Mouse (Mus musculus) E14TG2a.4 (cell line): ENCODE measurements at regions not wholly inside any gene's neighbourhood (a gene's known extent, or its start where the extent isn't known, plus 50 kb on each side); places are given as distances from the start of the nearest gene placed in this dataset.

ENCODE experiments used
- CTCF ChIP-seq: conservative IDR thresholded peaks from 2 replicates; pipeline ENCODE4 v1.5.1; 2014; ENCODE audit warnings: low read length
- NANOG ChIP-seq: IDR thresholded peaks from 2 replicates; pipeline ENCODE4 v1.6.1; 2014; ENCODE audit warnings: borderline replicate concordance, low read length, mixed read lengths
- POU5F1 ChIP-seq: IDR thresholded peaks from 2 replicates; pipeline ENCODE4 v1.6.1; 2014; ENCODE audit warnings: low read length, borderline replicate concordance

DNA sequence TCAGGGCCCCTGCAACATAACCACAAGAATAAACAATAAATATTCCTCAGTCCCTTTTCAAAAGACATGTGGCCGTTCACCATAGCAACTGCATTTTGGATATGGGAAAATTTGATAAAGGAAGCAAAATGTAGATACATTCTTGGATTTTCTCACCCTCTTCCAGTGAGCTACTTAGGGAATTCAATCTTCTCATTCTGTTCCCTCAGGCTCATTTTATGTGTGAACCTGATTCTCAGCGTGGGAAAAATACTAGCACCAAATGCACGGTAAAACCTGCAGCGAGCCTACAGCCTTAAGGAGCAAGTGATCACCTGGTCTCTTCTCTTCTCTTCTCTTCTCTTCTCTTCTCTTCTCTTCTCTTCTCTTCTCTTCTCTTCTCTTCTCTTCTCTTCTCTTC is 322.5 kb upstream of the Cwc22 start:
- TF ChIP-seq CTCF (no peak), POU5F1 (no peak), NANOG (no peak)
